Mouse (Mus musculus): ENCODE results near the gene Cd101. TPM values are rescaled to one million over a fixed set of nuclear protein-coding genes. Genes with fewer than 3 reads are reported as not detected.

The Cd101 gene
- total RNA-seq, 2 experiments from 2014 or later, result 0.13 to 0.20 TPM

Other genes with a start within 250 kb of the Cd101 start
- gene Vtcn1, start 204.1 kb downstream of the Cd101 start, total RNA-seq (2021), result under 1 TPM; 0.13 to 0.64 TPM
- 1 to 10 TPM; 3.9 to 6.0 TPM for gene Trim45, start 107.4 kb downstream of the Cd101 start, total RNA-seq (2021)
- gene Ttf2, start 59.9 kb downstream of the Cd101 start, total RNA-seq (2021), result 1 to 10 TPM; 3.8 to 4.8 TPM
- gene Ptgfrn, start 80.7 kb upstream of the Cd101 start, total RNA-seq (2021), result 10 to 100 TPM; 14.9 to 17.0 TPM

All from gastrocnemius, postnatal 25 days (tissue).